In genomic region chr5:139257265-139257664, GRCm38 (mm10) we compare ENCODE assay signal across 20 mouse cellular contexts. TPM values are rescaled to one million over a fixed set of nuclear protein-coding genes. Genes with fewer than 3 reads are reported as not detected.
DNase-seq lines count a peak whose midpoint lies in the region; ATAC-seq and TF ChIP-seq lines count a peak whose summit lies in the region.
"Had no signal": no experiment of that assay in that cellular context is flagged by ENCODE, and none has a peak within 500 bp of the region (broad histone marks: within the 10 kb centered on the region; RNA-seq: fewer than 3 reads in every experiment).

No protein-coding gene starts in this region.

- no peak overlapping the region for H3K9ac ChIP-seq in heart, postnatal 0 days (replicated peaks; ENCODE audit: low read depth, low read length)
- H3K9ac ChIP-seq in midbrain, embryonic 11.5 days (ENCODE audit: low read length) = no peak overlapping the region
- no peak overlapping the region for H3K9ac ChIP-seq in midbrain, embryonic 13.5 days (replicated peaks)
- H3K9ac ChIP-seq: hindbrain, embryonic 12.5 days; limb, embryonic 15.5 days; midbrain, embryonic 15.5 days had no signal

- H3K36me3 ChIP-seq in heart, postnatal 0 days (replicated peaks; ENCODE audit: control insufficient read depth, insufficient read depth, low read length) = peaks cover 18% of the 10 kb centered on the region
- peaks cover 3% of the 10 kb centered on the region; the same call in 1 of the 2 replicates for H3K36me3 ChIP-seq in midbrain, embryonic 11.5 days (ENCODE audit: control insufficient read depth, insufficient read depth, low read length)
- peaks cover 36% of the 10 kb centered on the region for H3K36me3 ChIP-seq in midbrain, embryonic 13.5 days

- H3K27me3 ChIP-seq in heart, postnatal 0 days (ENCODE audit: control insufficient read depth, insufficient read depth, low read length) = no peaks in the 10 kb centered on the region
- no peaks in the 10 kb centered on the region for H3K27me3 ChIP-seq in midbrain, embryonic 11.5 days (ENCODE audit: control insufficient read depth, insufficient read depth, low read length)
- no peaks in the 10 kb centered on the region for H3K27me3 ChIP-seq in midbrain, embryonic 13.5 days
- H3K27me3 ChIP-seq: hindbrain, embryonic 12.5 days; limb, embryonic 15.5 days; midbrain, embryonic 15.5 days had no signal

- no peak overlapping the region for H3K4me3 ChIP-seq in gastrocnemius, adult 2 months
- H3K4me3 ChIP-seq in heart, postnatal 0 days (ENCODE audit: low read depth, low read length) = no peak overlapping the region
- H3K4me3 ChIP-seq in midbrain, embryonic 11.5 days (ENCODE audit: low read depth, low read length) = no peak overlapping the region
- no peak overlapping the region for H3K4me3 ChIP-seq in midbrain, embryonic 13.5 days (replicated peaks)
- H3K4me3 ChIP-seq: forebrain, embryonic 10.5 days; hindbrain, embryonic 12.5 days; limb, embryonic 15.5 days; midbrain, embryonic 15.5 days had no signal

- no peak for ATAC-seq in heart, postnatal 0 days (ENCODE audit: insufficient read depth, low read depth)
- no peak for ATAC-seq in midbrain, embryonic 11.5 days (ENCODE audit: low FRiP score)
- ATAC-seq in midbrain, embryonic 13.5 days = no peak
- ATAC-seq: inflammation-experienced regulatory T-cells, adult 6 months; midbrain, embryonic 15.5 days had no signal

- H3K4me2 ChIP-seq in heart, postnatal 0 days (ENCODE audit: low read depth, low read length) = no peak overlapping the region
- H3K4me2 ChIP-seq in midbrain, embryonic 11.5 days = no peak overlapping the region
- no peak overlapping the region for H3K4me2 ChIP-seq in midbrain, embryonic 13.5 days (replicated peaks)
- H3K4me2 ChIP-seq: hindbrain, embryonic 12.5 days; limb, embryonic 15.5 days; midbrain, embryonic 15.5 days had no signal

- H3K27ac ChIP-seq in gastrocnemius, adult 2 months = peak overlapping the region; percentile 99
- peak overlapping the region; percentile 5 for H3K27ac ChIP-seq in heart, postnatal 0 days (ENCODE audit: low read depth)
- H3K27ac ChIP-seq in midbrain, embryonic 11.5 days (ENCODE audit: low read depth, low read length) = no peak overlapping the region
- H3K27ac ChIP-seq in midbrain, embryonic 13.5 days = no peak overlapping the region
- H3K27ac ChIP-seq: forebrain, embryonic 10.5 days; hindbrain, embryonic 12.5 days; limb, embryonic 15.5 days; macrophage; midbrain, embryonic 15.5 days had no signal

- DNase-seq in gastrocnemius, adult 2 months = no peak
- DNase-seq in gastrocnemius, postnatal 14 days = no peak
- no peak for DNase-seq in heart, postnatal 0 days (ENCODE audit: low spot score)
- DNase-seq in heart, postnatal 36 days = no peak
- DNase-seq in midbrain, embryonic 11.5 days (ENCODE audit: low spot score, missing footprints) = peak; percentile 77
- DNase-seq in right cerebral cortex, postnatal 10 days (ENCODE audit: low spot score in 2 of 2) = no peak
- DNase-seq: B cell, adult 2 months; cerebellum, postnatal 10 days; gastrocnemius, postnatal 25 days; kidney, adult 9 months; layer of hippocampus, postnatal 36 days; retina, postnatal 1 day; thymus, adult 18-20 months had no signal

- intact Hi-C loops in gastrocnemius, adult 2 months (cut with DNase I) = no loop called here
- intact Hi-C loops in gastrocnemius, postnatal 14 days (cut with DNase I; ENCODE audit: low total_unique reads) = no loop called here
- intact Hi-C loops in heart, postnatal 36 days (cut with DNase I) = no loop called here

- WGBS in heart, postnatal 0 days = 81% methylated on average over 1 of the region's 1 CpGs
- WGBS in midbrain, embryonic 11.5 days = 97% methylated on average over 1 of the region's 1 CpGs
- 86% methylated on average over 1 of the region's 1 CpGs for WGBS in midbrain, embryonic 13.5 days

- TF ChIP-seq CTCF in gastrocnemius, adult 2 months (IDR thresholded peaks at IDR 0.05) = no peak
- no peak for TF ChIP-seq CTCF in heart, postnatal 0 days (IDR thresholded peaks at IDR 0.05; ENCODE audit: low read depth)

- H3K9me3 ChIP-seq in heart, postnatal 0 days (replicated peaks; ENCODE audit: control insufficient read depth, low read length) = no peaks in the 10 kb centered on the region
- H3K9me3 ChIP-seq in midbrain, embryonic 11.5 days (ENCODE audit: control insufficient read depth, low read length) = no peaks in the 10 kb centered on the region
- H3K9me3 ChIP-seq in midbrain, embryonic 13.5 days = no peaks in the 10 kb centered on the region
- H3K9me3 ChIP-seq: forebrain, embryonic 10.5 days; hindbrain, embryonic 12.5 days; limb, embryonic 15.5 days; midbrain, embryonic 15.5 days had no signal

- TF ChIP-seq EP300 in heart, postnatal 0 days (IDR thresholded peaks at IDR 0.05; ENCODE audit: low read depth) = no peak

- H3K4me1 ChIP-seq in heart, postnatal 0 days (ENCODE audit: control insufficient read depth, insufficient read depth) = peaks cover 63% of the 10 kb centered on the region
- peaks cover 8% of the 10 kb centered on the region for H3K4me1 ChIP-seq in midbrain, embryonic 11.5 days (ENCODE audit: control insufficient read depth, insufficient read depth, low read length)
- peaks cover 34% of the 10 kb centered on the region for H3K4me1 ChIP-seq in midbrain, embryonic 13.5 days (replicated peaks)

RNA-seq across cellular contexts. Expression of gene Get4, which starts 5.1 kb away (rescaled TPM):
- 10 to 100 TPM; 30.6 to 31.1 TPM for total RNA-seq in gastrocnemius, adult 2 months (2021)
- 10 to 100 TPM; 36.2 to 39.8 TPM for total RNA-seq in gastrocnemius, postnatal 14 days (2021)
- 56.8 and 61.6 TPM in 2 replicates for total RNA-seq in heart, postnatal 0 days (2014; rRNA removed; ENCODE audit: low replicate concordance)
- polyA plus RNA-seq in heart, postnatal 0 days (2015; fragmentation: Nextera tagmentation; extraction: Ambion mirVana) = 153 TPM in 2 replicates
- 10 to 100 TPM; 44.8 to 47.4 TPM for total RNA-seq in heart, postnatal 36 days (2021)
- 118 and 123 TPM in 2 replicates for polyA plus RNA-seq in midbrain, embryonic 11.5 days (2014; fragmentation: Nextera tagmentation; extraction: Ambion mirVana)
- 112 and 116 TPM in 2 replicates for polyA plus RNA-seq in midbrain, embryonic 13.5 days (2015; fragmentation: Nextera tagmentation; extraction: Ambion mirVana)

RNA-seq across cellular contexts. Expression of gene Sun1, which starts 56.8 kb away (rescaled TPM):
- 10 to 100 TPM; 39.5 to 43.3 TPM for total RNA-seq in gastrocnemius, adult 2 months (2021)
- 10 to 100 TPM; 31.0 to 33.2 TPM for total RNA-seq in gastrocnemius, postnatal 14 days (2021)
- total RNA-seq in heart, postnatal 0 days (2014; rRNA removed; ENCODE audit: low replicate concordance) = 46.5 and 71.5 TPM in 2 replicates
- 22.4 and 22.6 TPM in 2 replicates for polyA plus RNA-seq in heart, postnatal 0 days (2015; fragmentation: Nextera tagmentation; extraction: Ambion mirVana)
- 10 to 100 TPM; 48.2 to 50.1 TPM for total RNA-seq in heart, postnatal 36 days (2021)
- polyA plus RNA-seq in midbrain, embryonic 11.5 days (2014; fragmentation: Nextera tagmentation; extraction: Ambion mirVana) = 41.9 and 44.6 TPM in 2 replicates
- 45.9 and 49.1 TPM in 2 replicates for polyA plus RNA-seq in midbrain, embryonic 13.5 days (2015; fragmentation: Nextera tagmentation; extraction: Ambion mirVana)

Comparison
In these comparisons a context has a peak if more than half of its experiments do, and no peak if none do; other contexts are left out.
1. H3K27ac ChIP-seq: peak in gastrocnemius, adult 2 months (single experiment) and heart, postnatal 0 days (single experiment); none in midbrain, embryonic 11.5 days (single experiment) and midbrain, embryonic 13.5 days (single experiment).